Mouse (Mus musculus): ENCODE data around the gene Tmem82. TPM values are rescaled to one million over a fixed set of nuclear protein-coding genes. Genes with fewer than 3 reads are reported as not detected.

Gene Tmem82
- polyA plus RNA-seq, 1 experiment from 2014 or later = 0.12 TPM

DNA sequence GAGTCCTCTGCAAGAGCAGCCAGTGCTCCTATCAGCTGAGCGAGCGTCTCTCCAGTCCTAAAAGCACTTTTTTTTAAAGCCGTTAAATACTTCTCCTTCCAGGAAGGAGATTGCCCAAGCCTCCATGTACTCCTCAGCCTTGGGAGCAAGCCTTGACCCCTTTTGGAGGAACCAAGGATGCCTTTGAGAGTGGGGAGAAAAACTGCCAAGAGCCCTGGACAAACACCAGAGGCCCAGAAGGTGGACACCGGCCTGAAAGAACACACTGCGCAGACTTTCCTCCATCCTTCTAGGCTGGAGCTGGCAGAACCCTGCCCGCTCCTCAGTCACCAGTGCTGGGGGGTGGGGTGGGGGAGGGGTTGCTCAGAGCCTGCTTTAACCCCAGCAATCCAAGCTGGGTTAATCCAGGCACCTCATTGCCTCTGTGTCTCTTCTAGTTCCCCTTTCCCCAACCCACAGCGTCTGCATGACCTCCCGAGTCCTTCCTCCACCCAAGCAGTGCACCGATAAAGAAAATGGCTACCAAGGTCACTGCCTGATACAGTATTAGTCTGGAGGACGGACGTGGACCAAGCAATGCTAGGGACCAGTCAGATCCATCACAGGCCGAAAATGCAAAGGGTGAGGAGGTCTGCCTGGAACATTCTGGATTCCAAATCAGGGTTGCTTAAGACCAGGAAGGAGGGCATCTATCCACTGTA lies 37.6 kb upstream of the Tmem82 start:
- WGBS = 90% methylated on average over 12 of the region's 12 CpGs
- Histone ChIP-seq H3K27ac (ENCODE audit: low read depth, low read length) (no peak overlapping the region), H3K4me1 (ENCODE audit: control insufficient read depth, insufficient read depth, low read length) (0 out of 2 replicates have a peak, but pooled peaks cover 4% of the 10 kb centered on the region), H3K27me3 (ENCODE audit: control insufficient read depth, insufficient read depth, low read length) (no peaks in the 10 kb centered on the region), H3K4me3 (ENCODE audit: low read depth, low read length) (no peak overlapping the region), H3K9ac (replicated peaks; ENCODE audit: low read depth, low read length) (no peak overlapping the region), H3K9me3 (ENCODE audit: control insufficient read depth, low read length) (no peaks in the 10 kb centered on the region), H3K36me3 (ENCODE audit: control insufficient read depth, insufficient read depth, low read length) (peaks cover 4% of the 10 kb centered on the region), H3K4me2 (ENCODE audit: low read depth, low read length) (no peak overlapping the region)
- ATAC-seq (ENCODE audit: low read depth) = no peak

DNA sequence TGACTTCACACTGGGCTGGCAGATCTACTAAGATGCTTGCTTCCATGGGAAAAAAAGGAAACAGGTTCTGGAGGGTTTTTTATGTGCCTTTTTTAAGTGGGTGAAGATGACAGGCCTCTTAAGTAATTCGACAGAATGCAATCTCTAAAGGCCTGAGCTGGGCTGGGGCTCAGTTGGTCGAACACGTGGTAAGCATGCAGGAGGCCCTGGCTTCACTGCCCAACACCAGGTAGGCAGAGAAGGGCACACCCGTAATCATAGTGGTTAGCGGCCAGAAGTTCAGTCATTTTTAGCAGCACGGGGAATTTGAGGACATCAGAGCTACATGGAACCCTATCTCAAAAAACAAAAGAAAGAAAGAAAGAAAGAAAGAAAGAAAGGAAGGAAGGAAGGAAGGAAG lies 36.1 kb upstream of the Tmem82 start:
- H3K27me3 ChIP-seq (ENCODE audit: control insufficient read depth, insufficient read depth, low read length) = no peaks in the 10 kb centered on the region
- no peak overlapping the region for H3K4me2 ChIP-seq (ENCODE audit: low read depth, low read length)
- no peak overlapping the region for H3K9ac ChIP-seq (replicated peaks; ENCODE audit: low read depth, low read length)
- H3K27ac ChIP-seq (ENCODE audit: low read depth, low read length) = peak overlapping the region; percentile 34; the same call in 1 of the 2 replicates
- H3K4me1 ChIP-seq (ENCODE audit: control insufficient read depth, insufficient read depth, low read length) = peaks cover 6% of the 10 kb centered on the region; the same call in 1 of the 2 replicates
- WGBS = 84% methylated on average over 6 of the region's 6 CpGs
- ATAC-seq (ENCODE audit: low read depth) = no peak
- H3K36me3 ChIP-seq (ENCODE audit: control insufficient read depth, insufficient read depth, low read length) = peaks cover 4% of the 10 kb centered on the region; the same call in 1 of the 2 replicates
- H3K4me3 ChIP-seq (ENCODE audit: low read depth, low read length) = no peak overlapping the region
- H3K9me3 ChIP-seq (ENCODE audit: control insufficient read depth, low read length) = no peaks in the 10 kb centered on the region

DNA sequence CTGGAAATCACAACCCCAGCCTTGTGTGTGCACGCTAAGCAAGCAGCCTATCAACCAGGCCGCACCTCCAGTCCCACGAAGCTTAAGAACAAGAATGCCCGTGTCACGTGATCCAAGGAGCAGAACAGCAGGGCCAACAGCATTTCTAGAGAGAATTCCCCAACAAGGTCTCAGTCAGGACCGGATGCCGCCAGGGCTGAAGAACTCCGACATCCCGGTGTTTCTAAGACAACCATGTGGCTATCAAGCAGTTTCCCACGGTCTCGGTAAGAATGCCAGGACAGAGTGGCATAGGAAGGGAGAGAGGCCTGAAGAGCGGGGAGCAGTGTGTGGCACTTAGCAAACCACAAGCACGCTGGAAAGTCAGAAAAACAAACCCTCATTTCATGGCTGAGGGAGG lies 35.4 kb upstream of the Tmem82 start:
- Histone ChIP-seq H3K27me3 (ENCODE audit: control insufficient read depth, insufficient read depth, low read length) (no peaks in the 10 kb centered on the region), H3K4me1 (ENCODE audit: control insufficient read depth, insufficient read depth, low read length) (peaks cover 8% of the 10 kb centered on the region), H3K9me3 (ENCODE audit: control insufficient read depth, low read length) (no peaks in the 10 kb centered on the region), H3K4me2 (ENCODE audit: low read depth, low read length) (no peak overlapping the region), H3K4me3 (ENCODE audit: low read depth, low read length) (no peak overlapping the region), H3K27ac (ENCODE audit: low read depth, low read length) (peak overlapping the region; percentile 36; the same call in 1 of the 2 replicates), H3K9ac (replicated peaks; ENCODE audit: low read depth, low read length) (no peak overlapping the region), H3K36me3 (ENCODE audit: control insufficient read depth, insufficient read depth, low read length) (peaks cover 4% of the 10 kb centered on the region; the same call in 1 of the 2 replicates)
- 88% methylated on average over 13 of the region's 13 CpGs for WGBS
- no peak for ATAC-seq (ENCODE audit: low read depth)

DNA sequence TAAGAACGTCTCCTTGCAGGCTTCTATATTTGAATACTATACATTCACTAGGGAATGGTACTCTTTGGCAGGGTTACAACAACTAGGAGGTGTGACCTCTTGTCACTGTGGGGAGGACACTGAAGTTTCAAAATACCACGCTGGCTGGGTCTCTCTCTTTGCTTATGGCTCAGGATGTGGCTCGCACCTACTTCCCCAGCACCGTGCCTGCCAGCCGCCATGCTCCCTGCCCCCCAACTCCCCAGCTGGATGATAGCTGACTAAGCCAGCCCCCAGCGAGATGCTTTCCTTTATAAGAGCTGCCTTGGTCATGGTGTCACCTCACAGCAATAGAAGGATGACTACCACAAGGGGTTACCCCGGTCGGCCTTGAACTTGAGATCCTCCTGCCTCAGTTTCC lies 34.6 kb upstream of the Tmem82 start:
- no peaks in the 10 kb centered on the region for H3K9me3 ChIP-seq (ENCODE audit: control insufficient read depth, low read length)
- peaks cover 8% of the 10 kb centered on the region for H3K4me1 ChIP-seq (ENCODE audit: control insufficient read depth, insufficient read depth, low read length)
- H3K36me3 ChIP-seq (ENCODE audit: control insufficient read depth, insufficient read depth, low read length) = peaks cover 4% of the 10 kb centered on the region; the same call in 1 of the 2 replicates
- ATAC-seq (ENCODE audit: low read depth) = no peak
- no peak overlapping the region for H3K4me2 ChIP-seq (ENCODE audit: low read depth, low read length)
- H3K27me3 ChIP-seq (ENCODE audit: control insufficient read depth, insufficient read depth, low read length) = no peaks in the 10 kb centered on the region
- H3K4me3 ChIP-seq (ENCODE audit: low read depth, low read length) = no peak overlapping the region
- no peak overlapping the region for H3K27ac ChIP-seq (ENCODE audit: low read depth, low read length)
- 91% methylated on average over 8 of the region's 8 CpGs for WGBS
- no peak overlapping the region for H3K9ac ChIP-seq (replicated peaks; ENCODE audit: low read depth, low read length)

DNA sequence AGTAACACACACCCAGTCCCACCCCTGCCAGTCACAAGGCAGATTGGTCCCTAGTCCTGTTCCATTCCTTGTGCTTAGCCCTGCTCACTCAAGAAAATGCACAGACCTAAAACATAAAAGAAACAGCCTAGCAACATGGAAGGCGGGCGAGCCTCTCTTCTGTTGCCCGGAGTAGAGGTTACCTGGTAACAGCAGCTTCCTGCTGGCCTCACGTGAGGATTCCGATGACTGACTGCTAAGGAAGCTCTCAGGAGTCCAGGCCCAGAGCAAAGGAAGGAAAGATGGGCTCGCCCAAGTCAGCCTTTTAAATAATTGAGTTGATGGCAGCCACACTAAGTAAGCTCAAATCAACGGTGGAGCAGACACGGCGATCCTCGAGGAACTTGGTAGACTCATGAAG lies 33.5 kb upstream of the Tmem82 start:
- ATAC-seq (ENCODE audit: low read depth) = no peak; the same call in 1 of the 2 replicates
- Histone ChIP-seq H3K9me3 (ENCODE audit: control insufficient read depth, low read length) (no peaks in the 10 kb centered on the region), H3K4me1 (ENCODE audit: control insufficient read depth, insufficient read depth, low read length) (peaks cover 8% of the 10 kb centered on the region), H3K36me3 (ENCODE audit: control insufficient read depth, insufficient read depth, low read length) (no peaks in the 10 kb centered on the region), H3K27ac (ENCODE audit: low read depth, low read length) (no peak overlapping the region), H3K4me2 (ENCODE audit: low read depth, low read length) (no peak overlapping the region), H3K27me3 (ENCODE audit: control insufficient read depth, insufficient read depth, low read length) (no peaks in the 10 kb centered on the region), H3K4me3 (ENCODE audit: low read depth, low read length) (no peak overlapping the region), H3K9ac (replicated peaks; ENCODE audit: low read depth, low read length) (no peak overlapping the region)
- 83% methylated on average over 10 of the region's 10 CpGs for whole genome bisulfite sequencing

DNA sequence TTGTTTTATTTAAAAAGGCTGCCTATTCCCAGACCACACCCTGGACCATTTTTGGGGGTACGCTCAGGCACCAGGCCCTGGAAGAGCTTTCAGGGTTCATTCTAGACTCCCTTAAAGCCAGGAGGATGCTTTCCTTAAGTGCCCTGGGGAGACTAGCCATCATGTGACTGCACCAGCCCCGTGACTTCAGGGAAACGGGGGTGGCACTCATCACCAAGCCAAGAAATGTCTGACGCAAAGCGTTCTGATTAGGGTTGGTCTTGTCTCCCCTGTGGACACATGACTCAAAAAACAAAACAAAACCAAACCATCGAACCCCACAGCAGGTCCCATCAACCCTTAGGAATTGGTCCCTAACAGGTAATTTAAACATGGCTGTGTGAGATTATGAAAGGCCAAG lies 32.9 kb upstream of the Tmem82 start:
- no peak for ATAC-seq (ENCODE audit: low read depth)
- 89% methylated on average over 6 of the region's 6 CpGs for WGBS
- H3K27me3 ChIP-seq (ENCODE audit: control insufficient read depth, insufficient read depth, low read length) = no peaks in the 10 kb centered on the region
- no peak overlapping the region for H3K4me2 ChIP-seq (ENCODE audit: low read depth, low read length)
- no peak overlapping the region for H3K4me3 ChIP-seq (ENCODE audit: low read depth, low read length)
- no peaks in the 10 kb centered on the region for H3K36me3 ChIP-seq (ENCODE audit: control insufficient read depth, insufficient read depth, low read length)
- H3K9me3 ChIP-seq (ENCODE audit: control insufficient read depth, low read length) = no peaks in the 10 kb centered on the region
- no peak overlapping the region for H3K9ac ChIP-seq (replicated peaks; ENCODE audit: low read depth, low read length)
- H3K27ac ChIP-seq (ENCODE audit: low read depth, low read length) = no peak overlapping the region
- H3K4me1 ChIP-seq (ENCODE audit: control insufficient read depth, insufficient read depth, low read length) = peaks cover 8% of the 10 kb centered on the region

DNA sequence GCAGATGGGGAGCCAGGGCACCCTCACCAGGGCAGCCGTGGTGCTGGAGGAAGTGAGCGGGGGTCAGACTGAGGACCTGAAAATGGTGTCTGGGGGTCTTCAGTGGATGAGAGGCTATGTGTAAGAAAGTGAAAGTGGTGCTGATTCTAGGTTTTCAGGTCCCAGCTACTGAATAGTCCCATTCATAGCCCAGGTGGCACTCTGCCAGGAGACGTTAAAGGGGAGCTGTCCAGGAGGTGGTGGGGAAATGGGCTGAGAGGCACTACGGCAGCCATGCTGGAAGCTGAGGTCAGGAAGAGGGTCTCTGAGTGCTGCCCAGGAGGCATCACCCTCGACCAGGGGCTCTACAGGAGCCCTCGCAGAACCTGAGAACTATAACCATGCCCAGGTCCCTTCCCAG lies 30.8 kb upstream of the Tmem82 start:
- ATAC-seq (ENCODE audit: low read depth) = 0 out of 2 replicates have a peak, but pooled peaks have one; percentile 50
- Histone ChIP-seq H3K9me3 (ENCODE audit: control insufficient read depth, low read length) (no peaks in the 10 kb centered on the region), H3K36me3 (ENCODE audit: control insufficient read depth, insufficient read depth, low read length) (no peaks in the 10 kb centered on the region), H3K27me3 (ENCODE audit: control insufficient read depth, insufficient read depth, low read length) (no peaks in the 10 kb centered on the region), H3K4me3 (ENCODE audit: low read depth, low read length) (no peak overlapping the region), H3K9ac (replicated peaks; ENCODE audit: low read depth, low read length) (no peak overlapping the region), H3K27ac (ENCODE audit: low read depth, low read length) (peak overlapping the region; percentile 36), H3K4me1 (ENCODE audit: control insufficient read depth, insufficient read depth, low read length) (peaks cover 5% of the 10 kb centered on the region), H3K4me2 (ENCODE audit: low read depth, low read length) (no peak overlapping the region)
- WGBS = 60% methylated on average over 6 of the region's 6 CpGs

DNA sequence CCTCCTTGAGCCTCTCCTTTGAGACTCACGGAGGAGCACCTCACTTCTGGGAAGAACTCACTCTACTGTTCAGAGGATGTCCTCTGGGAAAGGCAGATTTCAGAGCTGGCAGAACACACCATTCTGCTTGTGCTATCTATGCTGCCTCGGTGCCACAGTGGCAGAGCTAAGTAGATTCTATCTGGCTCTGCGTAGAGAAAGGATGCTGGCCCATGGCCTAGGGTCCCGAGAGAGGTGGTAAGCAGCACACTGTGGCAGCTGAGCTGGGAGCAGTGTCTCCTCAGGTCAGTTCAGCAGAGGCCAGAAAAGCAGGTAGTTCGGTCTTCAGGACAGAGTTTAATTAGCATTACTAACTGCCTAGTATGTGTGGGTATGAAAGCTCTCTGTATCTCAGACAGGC lies 29.8 kb upstream of the Tmem82 start:
- no peak overlapping the region for H3K27ac ChIP-seq (ENCODE audit: low read depth, low read length)
- no peaks in the 10 kb centered on the region for H3K27me3 ChIP-seq (ENCODE audit: control insufficient read depth, insufficient read depth, low read length)
- ATAC-seq (ENCODE audit: low read depth) = no peak
- no peaks in the 10 kb centered on the region for H3K36me3 ChIP-seq (ENCODE audit: control insufficient read depth, insufficient read depth, low read length)
- no peak overlapping the region for H3K9ac ChIP-seq (replicated peaks; ENCODE audit: low read depth, low read length)
- H3K4me2 ChIP-seq (ENCODE audit: low read depth, low read length) = no peak overlapping the region
- H3K4me3 ChIP-seq (ENCODE audit: low read depth, low read length) = no peak overlapping the region
- peaks cover 13% of the 10 kb centered on the region for H3K4me1 ChIP-seq (ENCODE audit: control insufficient read depth, insufficient read depth, low read length)
- no peaks in the 10 kb centered on the region for H3K9me3 ChIP-seq (ENCODE audit: control insufficient read depth, low read length)
- WGBS = 82% methylated on average over 5 of the region's 5 CpGs

DNA sequence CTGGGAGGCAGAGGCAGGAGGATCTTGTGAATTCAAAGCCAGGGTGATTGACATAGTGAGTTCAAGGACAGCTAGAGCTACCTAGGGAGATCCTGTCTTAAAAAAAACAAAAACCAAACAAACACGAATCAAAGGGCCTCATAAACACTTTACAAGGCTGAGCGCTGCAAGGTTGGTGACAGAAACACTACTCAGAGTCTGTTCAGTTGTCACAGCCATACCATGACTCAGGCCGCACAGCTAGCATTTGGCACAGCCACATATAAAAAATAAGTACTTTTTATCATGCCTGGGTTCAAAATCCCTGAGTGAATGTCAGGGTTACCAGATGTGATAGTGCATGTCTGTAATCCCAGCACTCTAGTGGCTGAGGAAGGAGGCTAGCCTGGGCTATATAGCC lies 28.8 kb upstream of the Tmem82 start:
- 95% methylated on average over 3 of the region's 3 CpGs for WGBS
- H3K9ac ChIP-seq (replicated peaks; ENCODE audit: low read depth, low read length) = no peak overlapping the region

More for the DNA sequence above, 28.8 kb upstream of the Tmem82 start:
- no peak for ATAC-seq (ENCODE audit: low read depth)
- peaks cover 13% of the 10 kb centered on the region for H3K4me1 ChIP-seq (ENCODE audit: control insufficient read depth, insufficient read depth, low read length)
- H3K9me3 ChIP-seq (ENCODE audit: control insufficient read depth, low read length) = no peaks in the 10 kb centered on the region
- no peak overlapping the region for H3K4me2 ChIP-seq (ENCODE audit: low read depth, low read length)
- no peaks in the 10 kb centered on the region for H3K27me3 ChIP-seq (ENCODE audit: control insufficient read depth, insufficient read depth, low read length)
- H3K27ac ChIP-seq (ENCODE audit: low read depth, low read length) = no peak overlapping the region
- no peaks in the 10 kb centered on the region for H3K36me3 ChIP-seq (ENCODE audit: control insufficient read depth, insufficient read depth, low read length)
- H3K4me3 ChIP-seq (ENCODE audit: low read depth, low read length) = no peak overlapping the region

Data from neural tube, embryonic 14.5 days (tissue).